Mouse (Mus musculus): ENCODE data around the gene Spata3. TPM values are rescaled to one million over a fixed set of nuclear protein-coding genes. Genes with fewer than 3 reads are reported as not detected.
"Not testable (repeated sequence)": the region's sequence is repeated elsewhere in the genome, so short reads cannot be mapped to it uniquely, and the experiment has no call there.

Gene Spata3
- not detected in 2 replicates for polyA plus RNA-seq (2012; ENCODE audit: insufficient read depth, insufficient read length, missing spikeins)

DNA sequence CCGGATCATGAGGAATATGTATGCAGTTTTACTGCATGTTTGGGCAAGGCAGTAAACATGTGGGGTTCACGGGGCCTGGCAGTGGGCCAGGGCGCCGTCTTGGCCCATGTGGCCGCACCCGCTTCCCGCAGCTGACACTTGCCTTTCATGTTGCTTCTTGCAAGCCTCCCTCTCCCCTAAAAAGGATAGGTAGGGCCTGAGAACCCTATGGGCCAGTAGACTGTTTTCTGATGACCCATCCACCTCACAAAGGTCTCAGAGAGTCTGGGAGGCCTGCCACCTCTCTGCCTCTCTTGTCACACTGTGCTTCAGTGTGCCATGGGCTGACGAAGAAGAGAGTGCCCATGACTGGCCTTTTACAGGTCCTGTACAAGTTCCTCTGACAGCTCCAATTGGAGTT lies at the start of gene Spata3:
Gene Spata3 (plus strand): TSS at position 301 of the 400 bp plus-strand sequence.
- H3K4me3 ChIP-seq (ENCODE audit: insufficient read depth, low read length) = no peak within 1 kb of the TSS
- peaks cover 1% of the 10 kb centered on the region; the same call in 1 of the 2 replicates for H3K4me1 ChIP-seq (ENCODE audit: control insufficient read depth, insufficient read depth, low read length)
- TF ChIP-seq CTCF (IDR thresholded peaks at IDR 0.05; ENCODE audit: low read depth, low read length) (no peak), POLR2A (IDR thresholded peaks at IDR 0.05; ENCODE audit: borderline replicate concordance, low read depth, low read length) (no peak)
- H3K27ac ChIP-seq (ENCODE audit: insufficient read depth, low read depth, low read length) = no peak within 1 kb of the TSS

DNA sequence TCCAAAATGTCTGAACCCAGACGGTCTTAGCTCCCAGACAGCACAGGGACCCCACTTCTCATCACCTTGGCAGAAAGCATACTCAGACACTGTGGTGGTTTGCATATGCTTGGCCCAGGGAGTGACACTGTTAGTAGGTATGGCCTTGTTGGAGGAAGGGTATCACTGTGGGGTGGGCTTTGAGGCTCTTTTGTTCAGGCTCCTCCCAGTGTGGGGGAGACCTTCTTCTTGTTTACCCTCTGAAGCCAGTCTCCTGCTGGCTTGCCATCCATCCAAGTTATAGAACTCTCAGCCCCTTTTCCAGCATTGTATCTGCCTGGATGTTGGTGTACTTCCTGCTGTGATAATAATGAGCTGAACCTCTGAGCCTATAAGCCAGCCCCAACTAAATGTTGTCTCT lies 47.5 kb upstream of the Spata3 start:
- H3K4me3 ChIP-seq (ENCODE audit: insufficient read depth, low read length) = no peak overlapping the region
- H3K4me1 ChIP-seq (ENCODE audit: control insufficient read depth, insufficient read depth, low read length) = no peaks in the 10 kb centered on the region
- TF ChIP-seq POLR2A (IDR thresholded peaks at IDR 0.05; ENCODE audit: borderline replicate concordance, low read depth, low read length) (no peak), CTCF (IDR thresholded peaks at IDR 0.05; ENCODE audit: low read depth, low read length) (no peak)
- no peak overlapping the region for H3K27ac ChIP-seq (ENCODE audit: insufficient read depth, low read depth, low read length)

DNA sequence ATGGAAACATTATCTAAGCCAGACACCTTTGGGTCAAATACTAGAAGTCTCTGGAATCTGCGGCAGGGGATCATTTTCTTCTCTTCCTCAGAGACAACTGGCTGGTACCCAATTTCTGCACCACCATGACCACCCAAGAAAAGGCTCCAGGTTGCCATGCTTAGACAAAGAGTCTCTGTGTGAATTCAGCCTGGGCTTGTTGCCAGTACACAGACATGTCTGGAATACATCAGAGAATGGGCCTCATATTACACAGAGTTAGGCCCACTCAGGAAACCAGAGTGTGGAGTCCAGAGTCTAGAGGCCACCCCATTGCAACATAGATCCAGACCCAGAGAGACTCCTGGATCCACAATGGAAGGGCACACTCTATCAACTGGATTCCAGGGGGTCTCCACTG lies 47.1 kb upstream of the Spata3 start:
- TF ChIP-seq POLR2A (IDR thresholded peaks at IDR 0.05; ENCODE audit: borderline replicate concordance, low read depth, low read length) = no peak
- TF ChIP-seq CTCF (IDR thresholded peaks at IDR 0.05; ENCODE audit: low read depth, low read length) = no peak
- H3K4me3 ChIP-seq (ENCODE audit: insufficient read depth, low read length) = no peak overlapping the region
- H3K4me1 ChIP-seq (ENCODE audit: control insufficient read depth, insufficient read depth, low read length) = no peaks in the 10 kb centered on the region
- no peak overlapping the region for H3K27ac ChIP-seq (ENCODE audit: insufficient read depth, low read depth, low read length)

DNA sequence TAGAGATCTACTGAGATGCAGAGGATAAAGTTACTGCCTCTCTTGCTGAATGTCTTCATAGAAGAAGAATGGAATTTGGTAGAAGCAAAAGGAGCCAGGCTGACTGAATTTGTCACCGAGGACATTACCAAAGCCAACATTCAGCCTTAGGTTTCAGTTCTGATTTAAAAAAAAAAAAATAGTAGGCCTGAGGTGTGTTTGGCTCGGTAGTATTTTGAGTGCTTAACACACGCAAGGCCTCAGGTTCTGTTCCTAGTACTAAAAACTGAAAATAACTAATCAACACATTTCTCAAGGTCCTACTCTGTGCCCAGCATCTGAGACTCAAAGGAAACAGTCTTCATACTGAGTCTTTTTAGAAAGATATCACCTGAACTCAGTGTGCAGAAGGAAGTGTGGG lies 45.5 kb upstream of the Spata3 start:
- Histone ChIP-seq H3K4me1 (ENCODE audit: control insufficient read depth, insufficient read depth, low read length) (no peaks in the 10 kb centered on the region), H3K4me3 (ENCODE audit: insufficient read depth, low read length) (no peak overlapping the region)

DNA sequence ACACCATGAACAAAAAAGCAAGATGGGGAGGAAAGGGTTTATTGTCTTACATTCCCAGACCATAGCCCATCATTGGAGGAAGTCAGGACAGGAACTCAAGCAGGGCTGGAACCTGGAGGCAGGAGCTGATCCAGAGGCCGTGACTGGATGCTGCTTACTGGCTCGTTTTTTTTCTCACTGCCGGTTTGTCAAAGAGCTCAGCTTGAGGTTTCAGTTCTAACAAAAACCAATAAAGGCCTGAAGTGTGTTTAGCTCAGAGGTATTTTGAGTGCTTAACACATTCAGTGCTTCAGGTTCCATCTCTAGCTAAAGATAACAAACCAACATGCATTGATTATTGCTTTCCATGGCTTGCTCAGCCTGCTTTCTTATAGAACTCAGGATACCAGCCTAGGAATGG lies 44.3 kb upstream of the Spata3 start:
- H3K27ac ChIP-seq (ENCODE audit: insufficient read depth, low read depth, low read length) = no peak overlapping the region
- TF ChIP-seq POLR2A (IDR thresholded peaks at IDR 0.05; ENCODE audit: borderline replicate concordance, low read depth, low read length) = no peak
- TF ChIP-seq CTCF (IDR thresholded peaks at IDR 0.05; ENCODE audit: low read depth, low read length) = no peak
- H3K4me3 ChIP-seq (ENCODE audit: insufficient read depth, low read length) = no peak overlapping the region
- 0 out of 2 replicates have a peak, but pooled peaks cover 2% of the 10 kb centered on the region for H3K4me1 ChIP-seq (ENCODE audit: control insufficient read depth, insufficient read depth, low read length)

More for the DNA sequence above, 45.5 kb upstream of the Spata3 start:
- no peak overlapping the region for H3K27ac ChIP-seq (ENCODE audit: insufficient read depth, low read depth, low read length)
- no peak for TF ChIP-seq POLR2A (IDR thresholded peaks at IDR 0.05; ENCODE audit: borderline replicate concordance, low read depth, low read length)

DNA sequence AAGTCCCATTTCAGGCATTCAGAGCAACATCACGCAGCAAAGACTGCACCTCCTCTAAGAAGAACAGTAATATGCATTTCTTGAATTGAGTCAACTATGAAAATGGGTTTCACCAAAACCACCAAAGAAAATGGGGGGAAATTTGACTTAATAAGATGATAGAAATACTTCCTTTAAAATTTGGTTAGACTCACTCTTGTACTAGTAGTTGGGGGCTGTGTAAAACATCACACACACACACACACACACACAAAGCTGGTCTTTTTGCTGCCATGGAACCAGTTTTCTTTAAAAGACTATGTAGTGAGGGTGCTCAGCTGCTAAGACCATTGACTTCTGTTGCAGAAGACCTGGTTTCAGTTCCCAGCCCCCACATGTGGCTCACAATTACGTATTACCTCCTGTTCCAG lies 43.1 kb upstream of the Spata3 start:
- H3K4me3 ChIP-seq (ENCODE audit: insufficient read depth, low read length) = no peak overlapping the region
- TF ChIP-seq CTCF (IDR thresholded peaks at IDR 0.05; ENCODE audit: low read depth, low read length) (no peak), POLR2A (IDR thresholded peaks at IDR 0.05; ENCODE audit: borderline replicate concordance, low read depth, low read length) (no peak)
- H3K27ac ChIP-seq (ENCODE audit: insufficient read depth, low read depth, low read length) = no peak overlapping the region
- peaks cover 12% of the 10 kb centered on the region for H3K4me1 ChIP-seq (ENCODE audit: control insufficient read depth, insufficient read depth, low read length)

DNA sequence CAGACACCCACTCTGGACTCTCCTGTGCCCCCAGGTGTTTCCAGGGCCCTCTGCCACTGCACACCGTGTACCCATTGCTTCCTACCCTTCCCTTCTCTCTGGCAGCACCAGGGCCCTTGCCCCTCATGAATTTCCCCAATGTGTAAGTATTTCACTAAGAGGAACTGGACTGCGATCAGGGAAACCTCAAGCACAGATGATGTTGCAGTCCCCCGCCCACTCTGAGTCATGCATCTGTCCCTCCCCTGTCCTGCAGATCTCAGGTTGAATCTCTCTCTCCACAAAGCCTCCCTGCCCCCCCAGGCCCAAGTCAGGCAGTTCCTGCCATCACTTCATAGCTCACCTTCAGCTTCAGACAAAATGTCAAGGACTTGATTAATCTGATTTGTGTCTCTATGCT lies 38.9 kb upstream of the Spata3 start:
- Histone ChIP-seq H3K4me3 (ENCODE audit: insufficient read depth, low read length) (no peak overlapping the region), H3K4me1 (ENCODE audit: control insufficient read depth, insufficient read depth, low read length) (peaks cover 15% of the 10 kb centered on the region), H3K27ac (ENCODE audit: insufficient read depth, low read depth, low read length) (no peak overlapping the region)
- TF ChIP-seq CTCF (IDR thresholded peaks at IDR 0.05; ENCODE audit: low read depth, low read length) (no peak), POLR2A (IDR thresholded peaks at IDR 0.05; ENCODE audit: borderline replicate concordance, low read depth, low read length) (no peak)

DNA sequence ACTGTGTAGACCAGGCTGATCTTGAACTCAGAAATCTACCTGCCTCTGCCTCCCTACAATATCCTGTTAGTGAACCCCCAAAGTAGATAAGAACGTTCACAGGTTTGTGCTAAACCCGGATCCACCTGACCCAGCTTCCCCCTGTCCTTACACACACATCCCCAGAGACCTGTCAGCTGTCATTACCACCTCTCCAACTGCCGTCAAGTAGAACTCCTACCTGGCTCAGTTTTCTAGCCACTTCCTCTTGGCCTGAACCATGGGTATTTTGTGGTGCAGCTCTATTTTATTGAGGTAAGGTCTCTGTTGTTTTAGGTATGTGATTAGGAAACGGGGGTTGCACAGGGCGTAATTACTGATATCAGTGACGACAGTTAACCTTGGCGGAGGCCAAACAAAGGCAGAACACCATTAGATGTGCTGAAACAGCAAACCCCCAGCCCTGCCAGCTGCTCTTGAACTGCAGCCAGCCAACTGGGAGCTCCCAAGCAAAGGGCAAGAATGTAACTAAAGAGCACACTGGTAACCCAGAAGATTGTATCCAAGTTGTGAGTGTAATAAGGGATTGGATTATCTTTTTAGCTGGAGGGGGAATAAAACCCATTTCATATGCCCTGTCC lies 34.8 kb upstream of the Spata3 start:
- H3K27ac ChIP-seq (ENCODE audit: insufficient read depth, low read depth, low read length) = no peak overlapping the region

DNA sequence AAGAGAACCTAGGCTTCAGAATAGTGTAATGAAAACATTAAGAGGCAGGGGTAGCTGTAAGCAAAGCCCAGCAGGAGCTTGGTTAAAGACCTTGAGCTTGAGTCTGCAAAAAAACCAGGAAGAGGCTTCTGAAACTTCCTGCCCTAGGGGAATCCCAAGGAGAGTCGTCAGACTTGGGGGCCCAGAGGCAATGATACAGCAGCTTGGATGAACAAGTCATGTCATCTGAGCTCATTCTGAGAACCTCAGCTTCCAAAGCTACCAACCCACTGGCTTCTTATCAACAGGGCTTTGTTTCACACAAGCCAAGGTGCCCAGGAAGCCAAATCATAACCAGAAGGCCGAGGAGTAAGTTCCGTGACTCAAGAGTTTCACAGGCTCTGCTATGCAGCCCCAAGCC lies 30.8 kb upstream of the Spata3 start:
- TF ChIP-seq CTCF (IDR thresholded peaks at IDR 0.05; ENCODE audit: low read depth, low read length) = no peak
- no peak for TF ChIP-seq POLR2A (IDR thresholded peaks at IDR 0.05; ENCODE audit: borderline replicate concordance, low read depth, low read length)
- peaks cover 36% of the 10 kb centered on the region for H3K4me1 ChIP-seq (ENCODE audit: control insufficient read depth, insufficient read depth, low read length)
- peak overlapping the region; percentile 17; the same call in 1 of the 2 replicates for H3K27ac ChIP-seq (ENCODE audit: insufficient read depth, low read depth, low read length)
- no peak overlapping the region for H3K4me3 ChIP-seq (ENCODE audit: insufficient read depth, low read length)

More for the DNA sequence above, 34.8 kb upstream of the Spata3 start:
- TF ChIP-seq CTCF (IDR thresholded peaks at IDR 0.05; ENCODE audit: low read depth, low read length) (no peak), POLR2A (IDR thresholded peaks at IDR 0.05; ENCODE audit: borderline replicate concordance, low read depth, low read length) (no peak)
- H3K4me1 ChIP-seq (ENCODE audit: control insufficient read depth, insufficient read depth, low read length) = peaks cover 33% of the 10 kb centered on the region
- H3K4me3 ChIP-seq (ENCODE audit: insufficient read depth, low read length) = no peak overlapping the region

DNA sequence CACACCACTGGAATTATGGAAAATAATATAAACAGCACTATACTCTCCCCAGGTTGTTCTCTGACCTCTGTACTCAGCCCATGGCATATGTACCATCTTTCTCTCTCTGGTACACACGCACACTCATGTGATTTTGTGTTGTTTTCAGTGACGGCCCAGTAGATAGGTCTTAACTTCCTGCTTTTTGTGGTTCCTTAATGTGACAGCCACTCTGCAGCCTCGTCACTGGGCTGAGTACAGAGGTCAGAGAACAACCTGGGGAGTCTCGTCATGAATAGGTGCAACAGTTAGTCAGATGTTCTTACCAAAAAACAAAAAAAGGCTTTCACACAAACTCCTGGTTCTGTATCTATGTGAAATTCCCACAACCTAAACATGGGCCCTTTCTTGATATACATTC lies 28.3 kb upstream of the Spata3 start:
- H3K27ac ChIP-seq (ENCODE audit: insufficient read depth, low read depth, low read length) = peak overlapping the region; percentile 19; the same call in 1 of the 2 replicates
- peaks cover 36% of the 10 kb centered on the region for H3K4me1 ChIP-seq (ENCODE audit: control insufficient read depth, insufficient read depth, low read length)
- TF ChIP-seq CTCF (IDR thresholded peaks at IDR 0.05; ENCODE audit: low read depth, low read length) = no peak
- TF ChIP-seq POLR2A (IDR thresholded peaks at IDR 0.05; ENCODE audit: borderline replicate concordance, low read depth, low read length) = no peak

DNA sequence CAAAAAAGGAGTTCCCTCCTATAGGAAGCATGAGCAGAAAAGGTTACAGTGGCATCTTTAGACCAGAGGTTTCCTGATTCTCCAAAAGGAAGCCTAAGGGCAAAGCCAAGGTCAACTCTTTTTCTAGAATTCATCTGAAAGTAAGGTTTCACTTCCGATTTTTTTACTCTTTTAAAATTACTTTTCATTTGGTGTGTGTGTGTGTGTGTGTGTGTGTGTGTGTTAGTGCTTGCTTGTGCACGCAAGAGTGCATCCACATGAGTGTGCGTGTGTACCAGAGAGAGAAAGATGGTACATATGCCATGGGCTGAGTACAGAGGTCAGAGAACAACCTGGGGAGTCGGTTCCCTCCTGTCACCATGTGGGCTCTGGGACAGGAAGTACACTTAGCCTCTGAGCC lies 27.7 kb upstream of the Spata3 start:
- H3K4me1 ChIP-seq (ENCODE audit: control insufficient read depth, insufficient read depth, low read length) = peaks cover 36% of the 10 kb centered on the region
- not testable (repeated sequence) for H3K4me3 ChIP-seq (ENCODE audit: insufficient read depth, low read length)
- 0 out of 2 replicates have a peak overlapping the region, but pooled peaks have one; percentile 19 for H3K27ac ChIP-seq (ENCODE audit: insufficient read depth, low read depth, low read length)

More for the DNA sequence above, 28.3 kb upstream of the Spata3 start:
- H3K4me3 ChIP-seq (ENCODE audit: insufficient read depth, low read length) = no peak overlapping the region

Measured in bone marrow macrophage, adult 2 months (primary cell).